Mouse (Mus musculus): ENCODE results near the gene Rhox8.
"Not testable (repeated sequence)": the region's sequence is repeated elsewhere in the genome, so short reads cannot be mapped to it uniquely, and the experiment has no call there.

Gene Rhox8

GRCm38 (mm10) chrX:37878844-37879243 is at the start of gene Rhox8:
Rhox8 (minus strand) TSS chrX:37878944.
- no peak for DNase-seq (ENCODE audit: low read depth, low spot score)

GRCm38 (mm10) chrX:37916311-37916710 is 37.6 kb upstream of the Rhox8 start:
- DNase-seq (ENCODE audit: low read depth, low spot score) = no peak

GRCm38 (mm10) chrX:37908581-37908980 is 29.8 kb upstream of the Rhox8 start:
- DNase-seq (ENCODE audit: low read depth, low spot score) = no peak

GRCm38 (mm10) chrX:37903727-37904126 is 25.0 kb upstream of the Rhox8 start:
- no peak for DNase-seq (ENCODE audit: low read depth, low spot score)

- DNase-seq (ENCODE audit: low read depth, low spot score) = not testable (repeated sequence)
Observed at GRCm38 (mm10) chrX:37901670-37902069, 22.9 kb upstream of the Rhox8 start, which contains the start of gene Rhox9. Rhox9 (minus strand) TSS chrX:37901770.

- DNase-seq (ENCODE audit: low read depth, low spot score) = not testable (repeated sequence)
Observed at GRCm38 (mm10) chrX:37897132-37897531, 18.4 kb upstream of the Rhox8 start, which contains the start of gene Rhox7b. Rhox7b (minus strand) TSS chrX:37897232.

GRCm38 (mm10) chrX:37871641-37872040 is 7.1 kb downstream of the Rhox8 start:
- no peak for DNase-seq (ENCODE audit: low read depth, low spot score)

GRCm38 (mm10) chrX:37831386-37831785 is 47.4 kb downstream of the Rhox8 start, which contains the start of gene Rhox7a:
Rhox7a (plus strand) TSS chrX:37831686.
- DNase-seq (ENCODE audit: low read depth, low spot score) = not testable (repeated sequence)

GRCm38 (mm10) chrX:37826610-37827009 is 52.1 kb downstream of the Rhox8 start, which contains the start of gene Rhox6:
Rhox6 (plus strand) TSS chrX:37826910.
- not testable (repeated sequence) for DNase-seq (ENCODE audit: low read depth, low spot score)
